Mouse (Mus musculus) embryonic facial prominence, embryonic 13.5 days (tissue): Measurements from ENCODE around the gene Prtn3. TPM values are rescaled to one million over a fixed set of nuclear protein-coding genes. Genes with fewer than 3 reads are reported as not detected.
A peak's percentile ranks its signal among the peaks of the same experiment; 100 is the strongest.

Experiments used
- ATAC-seq: fragments of 200-750 bp; cut with Nextera tagmentation; 2 replicates; pipeline ENCODE4 v1.8.0; 2017; ENCODE audit warnings: low read depth; ENCODE audit not compliant: insufficient number of reproducible peaks, insufficient read depth, low FRiP score, low TSS enrichment
- H3K27ac ChIP-seq: fragments of 300-500 bp; sonication (generic); 2 replicates; pipeline ENCODE4 v1.5.1; 2015; ENCODE audit warnings: moderate library complexity, mild to moderate bottlenecking, inconsistent platforms
- H3K27me3 ChIP-seq: fragments of 300-500 bp; sonication (generic); 2 replicates; pipeline ENCODE4 v1.6.1; 2015; ENCODE audit warnings: mild to moderate bottlenecking, inconsistent platforms
- H3K36me3 ChIP-seq: fragments of 300-500 bp; sonication (generic); 2 replicates; pipeline ENCODE4 v1.6.1; 2015; ENCODE audit warnings: mild to moderate bottlenecking, inconsistent platforms
- H3K4me1 ChIP-seq: fragments of 300-500 bp; sonication (generic); 2 replicates; pipeline ENCODE4 v1.6.1; 2015; ENCODE audit warnings: inconsistent platforms
- H3K4me2 ChIP-seq: fragments of 300-500 bp; sonication (generic); 2 replicates; pipeline ENCODE4 v1.6.1; 2015; ENCODE audit warnings: moderate library complexity, mild to moderate bottlenecking, inconsistent platforms
- H3K4me3 ChIP-seq: fragments of 300-500 bp; sonication (generic); 2 replicates; pipeline ENCODE4 v1.5.1; 2015; ENCODE audit warnings: mild to moderate bottlenecking, inconsistent platforms
- H3K9ac ChIP-seq: fragments of 300-500 bp; sonication (generic); 2 replicates; pipeline ENCODE4 v1.6.1; 2015; ENCODE audit warnings: mild to moderate bottlenecking, inconsistent platforms
- H3K9me3 ChIP-seq: fragments of 300-500 bp; sonication (generic); 2 replicates; pipeline ENCODE4 v1.6.1; 2016; ENCODE audit warnings: inconsistent platforms
- WGBS: fragments of 180-500 bp; shearing (Covaris S2); methylation state at CpG from one replicate; pipeline ENCODE4 v1.1.7; 2015; ENCODE audit warnings: mixed read lengths; 5-methylcytosine and 5-hydroxymethylcytosine counted together
- polyA plus RNA-seq: library from polyadenylated mRNA; unstranded; fragments of >200 nt; fragmentation: Nextera tagmentation; extraction: Ambion mirVana; gene quantifications from 2 replicates; pipeline ENCODE4 v1.2.1, GENCODE M21; 2015

Prtn3 gene
- polyA plus RNA-seq, 1 experiment from 2014 or later = 8.5 TPM

DNA sequence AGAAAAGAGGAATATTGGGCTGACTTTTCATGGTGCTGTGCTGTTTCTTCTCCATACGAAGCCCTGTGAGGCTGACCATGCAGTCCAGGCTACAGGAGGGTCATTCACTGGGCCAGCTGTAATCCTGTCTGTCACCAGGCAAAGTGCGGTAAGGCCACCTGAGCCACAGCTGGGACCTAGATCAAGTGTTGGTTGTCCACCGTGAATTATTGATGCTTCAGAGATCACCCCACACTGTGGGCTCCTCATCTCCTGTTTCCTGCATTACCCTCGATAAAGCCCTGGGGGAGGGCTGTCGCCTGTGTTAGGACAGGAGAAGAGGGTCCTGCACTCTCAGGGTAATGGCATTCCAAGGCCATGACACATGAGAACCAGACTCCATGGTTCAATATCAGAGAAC, 27.7 kb upstream of the Prtn3 start:
- Histone ChIP-seq H3K27ac (no peak overlapping the region), H3K4me3 (no peak overlapping the region), H3K9me3 (no peaks in the 10 kb centered on the region), H3K4me2 (no peak overlapping the region), H3K27me3 (no peaks in the 10 kb centered on the region), H3K4me1 (peaks cover 44% of the 10 kb centered on the region), H3K36me3 (no peaks in the 10 kb centered on the region), H3K9ac (no peak overlapping the region)
- ATAC-seq = no peak
- WGBS = 55% methylated on average over 5 of the region's 5 CpGs

- H3K4me1 ChIP-seq = peaks cover 36% of the 10 kb centered on the region
- H3K9me3 ChIP-seq = no peaks in the 10 kb centered on the region
- no peak overlapping the region; the same call in 1 of the 2 replicates for H3K9ac ChIP-seq
- no peak overlapping the region for H3K27ac ChIP-seq
- H3K4me2 ChIP-seq = no peak overlapping the region
- H3K27me3 ChIP-seq = no peaks in the 10 kb centered on the region
- no peak overlapping the region for H3K4me3 ChIP-seq
- no peak for ATAC-seq
- no peaks in the 10 kb centered on the region for H3K36me3 ChIP-seq
- WGBS = 84% methylated on average over 8 of the region's 8 CpGs
Measured at GRCm38 (mm10) chr10:79849941-79850628, 24.2 kb upstream of the Prtn3 start.

DNA sequence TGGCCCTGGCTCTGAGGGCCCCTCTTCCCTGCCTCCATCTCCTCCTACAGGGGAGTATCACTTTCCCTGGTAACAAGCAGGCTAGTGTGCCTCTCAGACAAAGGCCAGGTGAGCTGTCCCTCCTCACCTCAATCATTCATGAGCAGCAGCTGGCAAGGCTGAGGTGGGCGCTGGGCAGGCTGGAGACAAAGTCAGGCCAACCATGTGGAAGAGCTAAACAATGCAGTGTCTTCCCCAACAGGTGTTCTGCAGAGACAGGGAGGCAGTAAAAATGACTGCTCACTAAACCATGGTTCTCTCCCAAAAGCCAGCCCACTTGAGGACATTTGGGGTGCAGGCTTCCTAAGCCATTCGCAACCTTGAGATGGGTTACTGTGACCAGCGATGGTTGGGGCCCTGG, 22.6 kb upstream of the Prtn3 start:
- Histone ChIP-seq H3K4me1 (peaks cover 38% of the 10 kb centered on the region), H3K36me3 (peaks cover 5% of the 10 kb centered on the region), H3K9me3 (no peaks in the 10 kb centered on the region), H3K27ac (peak overlapping the region; percentile 100), H3K9ac (peak overlapping the region; percentile 83; the same call in 1 of the 2 replicates), H3K4me2 (peak overlapping the region; percentile 81), H3K4me3 (peak overlapping the region; percentile 99), H3K27me3 (no peaks in the 10 kb centered on the region)
- no peak for ATAC-seq
- WGBS = 58% methylated on average over 3 of the region's 3 CpGs

DNA sequence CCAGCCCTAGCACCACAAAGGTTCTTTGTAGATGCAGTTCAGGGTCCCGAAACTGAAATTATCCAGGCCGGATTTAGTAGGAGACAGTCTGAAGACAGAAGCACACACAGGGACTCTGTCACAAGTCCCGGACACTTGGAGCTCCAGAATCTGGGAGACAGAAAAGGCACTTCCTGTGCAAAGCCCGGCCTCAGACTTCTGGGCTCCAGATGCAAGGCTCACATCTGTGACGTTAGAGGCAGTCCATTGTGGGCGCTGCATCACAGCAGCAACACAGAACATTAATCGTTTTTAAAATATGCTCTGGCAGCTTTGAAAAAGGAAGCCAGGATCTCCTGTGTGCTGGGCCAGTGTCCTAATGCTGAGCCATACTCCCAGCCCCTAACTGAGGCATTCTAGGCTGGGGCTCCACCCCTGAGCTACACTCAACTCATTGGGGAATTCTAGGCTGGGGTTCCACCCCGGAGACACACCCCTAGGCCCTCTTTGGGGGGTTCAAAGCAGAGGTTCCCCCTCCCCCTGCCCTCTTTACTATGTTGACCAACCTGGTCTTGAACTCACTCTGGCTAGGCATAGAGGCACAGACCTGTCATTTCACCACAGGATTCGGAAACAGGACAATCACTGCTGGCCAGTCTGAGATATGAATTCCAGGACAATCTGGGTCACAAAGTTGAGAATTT, 22.0 kb upstream of the Prtn3 start:
- H3K4me2 ChIP-seq = peak overlapping the region; percentile 81
- peak overlapping the region; percentile 100 for H3K27ac ChIP-seq
- ATAC-seq = no peak
- WGBS = 24% methylated on average over 9 of the region's 9 CpGs
- peaks cover 44% of the 10 kb centered on the region for H3K4me1 ChIP-seq
- H3K9ac ChIP-seq = peak overlapping the region; percentile 83
- no peaks in the 10 kb centered on the region for H3K9me3 ChIP-seq
- peak overlapping the region; percentile 99 for H3K4me3 ChIP-seq
- peaks cover 11% of the 10 kb centered on the region for H3K36me3 ChIP-seq
- H3K27me3 ChIP-seq = no peaks in the 10 kb centered on the region

GRCm38 (mm10) chr10:79852827-79853226, 21.4 kb upstream of the Prtn3 start:
- Histone ChIP-seq H3K9me3 (no peaks in the 10 kb centered on the region), H3K4me1 (peaks cover 49% of the 10 kb centered on the region), H3K9ac (peak overlapping the region; percentile 83), H3K36me3 (peaks cover 17% of the 10 kb centered on the region), H3K4me3 (peak overlapping the region; percentile 99), H3K27ac (peak overlapping the region; percentile 100), H3K27me3 (no peaks in the 10 kb centered on the region), H3K4me2 (peak overlapping the region; percentile 81)
- no peak for ATAC-seq
- WGBS = 20% methylated on average over 8 of the region's 8 CpGs

DNA sequence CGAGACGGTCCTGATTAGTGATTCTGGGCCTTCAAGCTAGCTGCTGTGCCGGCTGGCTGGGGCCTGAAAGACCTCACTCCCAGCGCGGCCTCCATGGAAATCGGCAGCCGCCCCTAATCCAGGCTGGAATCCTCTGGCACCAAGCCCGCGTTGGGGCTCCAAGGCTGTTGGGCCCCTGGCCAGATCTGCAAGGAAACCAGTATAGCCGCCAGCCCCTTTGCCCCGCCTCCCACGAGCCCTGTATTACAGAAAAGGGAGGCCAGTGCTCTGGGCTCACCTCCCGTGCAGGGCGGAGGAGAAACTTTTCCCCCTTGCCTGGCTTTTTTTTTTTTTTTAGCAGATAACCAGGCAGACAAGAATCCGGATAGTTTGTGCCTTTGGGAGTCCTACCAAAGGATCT, 20.9 kb upstream of the Prtn3 start:
- H3K27ac ChIP-seq = peak overlapping the region; percentile 100
- peak; percentile 56 for ATAC-seq
- peaks cover 21% of the 10 kb centered on the region for H3K36me3 ChIP-seq
- H3K4me2 ChIP-seq = peak overlapping the region; percentile 81
- peak overlapping the region; percentile 99 for H3K4me3 ChIP-seq
- WGBS = under 1% methylated on average over 15 of the region's 15 CpGs
- peaks cover 55% of the 10 kb centered on the region for H3K4me1 ChIP-seq
- no peaks in the 10 kb centered on the region for H3K9me3 ChIP-seq
- no peaks in the 10 kb centered on the region for H3K27me3 ChIP-seq
- H3K9ac ChIP-seq = peak overlapping the region; percentile 83

- Histone ChIP-seq H3K9ac (peak within 1 kb of the TSS; percentile 99), H3K4me3 (peak within 1 kb of the TSS; percentile 99), H3K9me3 (no peaks in the 10 kb centered on the region), H3K27ac (peak within 1 kb of the TSS; percentile 100), H3K4me2 (peak within 1 kb of the TSS; percentile 99), H3K4me1 (peaks cover 62% of the 10 kb centered on the region), H3K27me3 (no peaks in the 10 kb centered on the region), H3K36me3 (peaks cover 29% of the 10 kb centered on the region)
- WGBS = under 1% methylated on average over 75 of the region's 75 CpGs
- peak; percentile 90 for ATAC-seq
Measured at GRCm38 (mm10) chr10:79853860-79854795, 20.1 kb upstream of the Prtn3 start, which contains the start of gene Ptbp1. Gene Ptbp1 (plus strand): TSS chr10:79854427.

DNA sequence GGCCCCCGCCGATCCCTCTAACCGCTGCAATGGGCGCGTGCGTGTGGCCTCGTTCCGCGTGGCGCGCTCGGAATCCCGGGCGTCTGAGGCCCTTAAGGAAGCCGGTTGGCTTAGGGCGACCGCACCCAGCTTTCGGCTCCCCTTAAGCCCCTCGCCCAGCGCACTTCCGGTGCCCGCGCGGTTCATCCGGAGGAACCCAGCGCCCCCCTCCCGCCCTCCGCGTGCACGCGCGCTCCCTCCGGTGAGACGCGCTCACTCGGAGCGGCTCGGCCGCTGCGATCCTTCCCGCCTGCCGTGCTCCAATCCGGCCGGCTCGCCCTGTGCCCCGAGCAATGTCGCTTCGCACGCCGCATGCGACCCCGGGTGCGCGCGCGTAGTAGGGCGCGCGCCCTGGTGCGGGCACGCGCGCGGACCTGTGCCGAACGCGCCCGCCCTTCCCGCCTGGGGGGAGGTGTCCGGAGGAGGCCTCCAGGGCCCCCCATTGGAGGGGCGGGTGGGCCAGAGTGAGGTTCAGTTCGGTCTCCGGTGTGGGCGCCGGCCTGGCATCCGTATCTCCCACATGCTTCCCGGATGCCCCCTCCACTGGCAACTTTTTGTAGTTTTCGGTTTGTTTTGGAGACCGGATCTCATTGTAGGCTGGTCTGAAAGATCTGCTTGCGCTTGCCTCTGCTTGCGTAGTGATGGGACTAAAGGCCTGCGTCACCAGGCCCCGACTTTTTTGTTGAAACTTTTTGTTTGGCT, 19.3 kb upstream of the Prtn3 start:
- H3K27me3 ChIP-seq = no peaks in the 10 kb centered on the region
- H3K4me2 ChIP-seq = peak overlapping the region; percentile 99
- H3K36me3 ChIP-seq = peaks cover 37% of the 10 kb centered on the region
- peak overlapping the region; percentile 100 for H3K27ac ChIP-seq
- WGBS = under 1% methylated on average over 68 of the region's 83 CpGs
- peak; percentile 12; the same call in 1 of the 2 replicates for ATAC-seq
- H3K9ac ChIP-seq = peak overlapping the region; percentile 99
- peaks cover 64% of the 10 kb centered on the region for H3K4me1 ChIP-seq
- peak overlapping the region; percentile 99 for H3K4me3 ChIP-seq
- no peaks in the 10 kb centered on the region for H3K9me3 ChIP-seq

GRCm38 (mm10) chr10:79855558-79856184, 18.6 kb upstream of the Prtn3 start:
- H3K4me1 ChIP-seq = peaks cover 67% of the 10 kb centered on the region
- ATAC-seq = no peak
- H3K4me2 ChIP-seq = peak overlapping the region; percentile 99
- H3K9me3 ChIP-seq = no peaks in the 10 kb centered on the region
- H3K4me3 ChIP-seq = peak overlapping the region; percentile 99
- peak overlapping the region; percentile 99 for H3K9ac ChIP-seq
- 4% methylated on average over 10 of the region's 10 CpGs for WGBS
- no peaks in the 10 kb centered on the region for H3K27me3 ChIP-seq
- peak overlapping the region; percentile 100 for H3K27ac ChIP-seq
- peaks cover 44% of the 10 kb centered on the region for H3K36me3 ChIP-seq

DNA sequence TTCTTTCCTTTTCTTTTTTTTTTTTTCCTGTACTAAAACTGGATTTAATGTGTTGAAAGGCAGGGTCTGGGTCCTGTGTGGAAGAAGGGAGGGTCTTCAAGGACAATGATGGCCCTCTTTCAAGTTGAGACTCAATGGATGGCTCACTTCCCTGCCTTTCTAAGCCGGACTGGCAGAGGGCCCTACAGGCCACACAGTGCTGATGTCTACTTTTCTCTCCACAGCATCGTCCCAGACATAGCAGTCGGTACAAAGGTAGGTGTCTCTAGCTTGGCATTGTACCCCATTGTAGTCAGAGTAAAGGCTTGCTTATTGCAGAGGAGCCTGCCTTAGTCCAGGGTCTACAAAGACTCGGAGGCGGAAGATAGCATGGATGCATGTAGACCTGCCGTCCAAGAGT, 18.0 kb upstream of the Prtn3 start:
- Histone ChIP-seq H3K36me3 (peaks cover 50% of the 10 kb centered on the region), H3K4me2 (peak overlapping the region; percentile 99), H3K4me3 (peak overlapping the region; percentile 99), H3K9ac (peak overlapping the region; percentile 99), H3K27me3 (no peaks in the 10 kb centered on the region), H3K4me1 (peaks cover 66% of the 10 kb centered on the region), H3K9me3 (no peaks in the 10 kb centered on the region), H3K27ac (peak overlapping the region; percentile 100; the same call in 1 of the 2 replicates)
- no peak for ATAC-seq
- 42% methylated on average over 6 of the region's 6 CpGs for WGBS
